ENCODE assay signal across 8 mouse cellular contexts in genomic region chr5:9162088-9162487, GRCm38 (mm10). TPM values are rescaled to one million over a fixed set of nuclear protein-coding genes. Genes with fewer than 3 reads are reported as not detected.
A peak's percentile ranks its signal among the peaks of the same experiment; 100 is the strongest.
DNase-seq lines count a peak whose midpoint lies in the region; ATAC-seq and TF ChIP-seq lines count a peak whose summit lies in the region.

No protein-coding gene starts in this region.

- peaks cover 39% of the 10 kb centered on the region for H3K79me2 ChIP-seq in macrophage (ENCODE audit: inconsistent target)

- peak overlapping the region; percentile 60 for H3K9ac ChIP-seq in intestine, embryonic 14.5 days (ENCODE audit: low read length)

- no peaks in the 10 kb centered on the region for H3K9me3 ChIP-seq in intestine, embryonic 14.5 days (ENCODE audit: control insufficient read depth, low read length)

- peak overlapping the region; percentile 92 for H3K4me3 ChIP-seq in embryonic fibroblast, embryonic 13.5 days (ENCODE audit: insufficient read depth, low read length)
- peak overlapping the region; percentile 87 for H3K4me3 ChIP-seq in intestine, embryonic 14.5 days (ENCODE audit: low read depth, low read length)
- H3K4me3 ChIP-seq in macrophage (ENCODE audit: inconsistent target), result peak overlapping the region; percentile 80
- H3K4me3 ChIP-seq in thymus, adult 2 months (ENCODE audit: control insufficient read depth, insufficient read depth, low read length), result peak overlapping the region; percentile 46

- no peak for TF ChIP-seq CTCF in embryonic fibroblast, embryonic 13.5 days (IDR thresholded peaks at IDR 0.05; ENCODE audit: borderline replicate concordance, insufficient read depth, low read length)
- no peak for TF ChIP-seq CTCF in thymus, adult 2 months (IDR thresholded peaks at IDR 0.05; ENCODE audit: borderline replicate concordance, control insufficient read depth, extremely low read depth, insufficient read depth, low read length, poor library complexity)

- no peaks in the 10 kb centered on the region for H3K4me1 ChIP-seq in embryonic fibroblast, embryonic 13.5 days (ENCODE audit: control insufficient read depth, insufficient read depth, low read length)
- peaks cover 5% of the 10 kb centered on the region for H3K4me1 ChIP-seq in intestine, embryonic 14.5 days (replicated peaks; ENCODE audit: control insufficient read depth, insufficient read depth, low read length)
- H3K4me1 ChIP-seq in thymus, adult 2 months (replicated peaks; ENCODE audit: control insufficient read depth, insufficient read depth, low read length), result peaks cover 3% of the 10 kb centered on the region

- peak overlapping the region; percentile 63; the same call in 1 of the 2 replicates for H3K27ac ChIP-seq in embryonic fibroblast, embryonic 13.5 days (ENCODE audit: insufficient read depth, low read length)
- H3K27ac ChIP-seq in intestine, embryonic 14.5 days (ENCODE audit: low read depth), result peak overlapping the region; percentile 98
- H3K27ac ChIP-seq in macrophage, result peak overlapping the region; percentile 73
- peak overlapping the region; percentile 48 for H3K27ac ChIP-seq in thymus, adult 2 months (ENCODE audit: control insufficient read depth, insufficient read depth, low read length)

- ATAC-seq in intestine, embryonic 14.5 days (replicated peaks; ENCODE audit: low FRiP score, low TSS enrichment, low read depth), result peak; percentile 10

- peak overlapping the region; percentile 86 for H3K4me2 ChIP-seq in intestine, embryonic 14.5 days (ENCODE audit: low read length)

- H3K27me3 ChIP-seq in intestine, embryonic 14.5 days (replicated peaks; ENCODE audit: control insufficient read depth, insufficient read depth, low read length), result no peaks in the 10 kb centered on the region
- H3K27me3 ChIP-seq in thymus, adult 2 months (ENCODE audit: control insufficient read depth, insufficient read depth, low read length), result no peaks in the 10 kb centered on the region

- no peak for TF ChIP-seq POLR2A in embryonic fibroblast, embryonic 13.5 days (IDR thresholded peaks at IDR 0.05; ENCODE audit: low read depth, low read length)
- TF ChIP-seq POLR2A in thymus, adult 2 months (IDR thresholded peaks at IDR 0.05; ENCODE audit: control insufficient read depth, extremely low read depth, insufficient read depth, low read length, poor library complexity), result no peak

- peak; percentile 6 for DNase-seq in layer of hippocampus, adult 9-11 months
- DNase-seq in layer of hippocampus, adult 18-20 months (ENCODE audit: low spot score in 2 of 2), result no peak
- DNase-seq in R1 (ENCODE audit: low read depth, low spot score), result peak; percentile 39
- peak; percentile 68 for DNase-seq in intestine, embryonic 14.5 days (ENCODE audit: low spot score)
- peak; percentile 21 for DNase-seq in thymus, adult 2 months
- DNase-seq in adrenal gland, postnatal 4 days (ENCODE audit: low spot score in 2 of 2), result no peak

- 8% methylated on average over 7 of the region's 7 CpGs for WGBS in intestine, embryonic 14.5 days
- 7% methylated on average over 7 of the region's 7 CpGs for WGBS in macrophage (ENCODE audit: missing documents)
- WGBS in thymus, adult 2 months, result 9% methylated on average over 7 of the region's 7 CpGs

- H3K36me3 ChIP-seq in intestine, embryonic 14.5 days (ENCODE audit: control insufficient read depth, insufficient read depth, low read length), result no peaks in the 10 kb centered on the region
- H3K36me3 ChIP-seq in macrophage (ENCODE audit: inconsistent target), result no peaks in the 10 kb centered on the region
- no peaks in the 10 kb centered on the region for H3K36me3 ChIP-seq in thymus, adult 2 months (ENCODE audit: control insufficient read depth, insufficient read depth, low read length)

RNA-seq across cellular contexts. Expression of gene Dmtf1, which starts 0.5 kb away (rescaled TPM):
- 10 to 100 TPM; 49.0 to 50.2 TPM for total RNA-seq in layer of hippocampus, adult 18-20 months (2021)
- polyA plus RNA-seq in embryonic fibroblast, embryonic 13.5 days (2011; ENCODE audit: insufficient read length, low read depth, missing spikeins), result 49.6 and 62.3 TPM in 2 replicates
- polyA plus RNA-seq in intestine, embryonic 14.5 days (2014; fragmentation: Nextera tagmentation; extraction: Ambion mirVana), result 45.2 and 53.6 TPM in 2 replicates
- total RNA-seq in macrophage (2018; cell fraction: chromatin; rRNA removed), result 100 to 1,000 TPM; 142 to 253 (median 190) TPM
- total RNA-seq in macrophage (2018; cell fraction: cytosol; rRNA removed), result 10 to 100 TPM; 10.1 to 22.5 (median 14.3) TPM
- 100 to 1,000 TPM in 14 of 26 experiments, 10 to 100 TPM in 12; 64.1 to 214 (median 111) TPM for total RNA-seq in macrophage (2018; cell fraction: nucleus; rRNA removed)
- polyA plus RNA-seq in macrophage (2018), result 14.0 to 20.3 TPM (median 17.0 TPM) in 3 replicates
- 33.5 and 43.4 TPM in 2 replicates for polyA plus RNA-seq in thymus, adult 2 months (2012; rRNA removed)
- total RNA-seq in adrenal gland, postnatal 4 days (2021), result 10 to 100 TPM; 27.1 to 33.2 TPM

Comparison
In these comparisons a context has a peak if more than half of its experiments do, and no peak if none do; other contexts are left out.
1. DNase-seq: peak in layer of hippocampus, adult 9-11 months (single experiment), R1 (single experiment), intestine, embryonic 14.5 days (single experiment) and thymus, adult 2 months (single experiment); none in layer of hippocampus, adult 18-20 months (0 of 2) and adrenal gland, postnatal 4 days (0 of 2).
2. H3K27ac ChIP-seq: peak in every context shown above with its lines; median percentile 98 in intestine, embryonic 14.5 days; 73 in macrophage; 63 in embryonic fibroblast, embryonic 13.5 days; 48 in thymus, adult 2 months.
3. Peak in every context shown above with its lines, with median percentiles within 50 percentile points of each other: H3K4me3 ChIP-seq.